Mouse (Mus musculus): ENCODE data around the gene Gprasp1.
A peak's percentile ranks its signal among the peaks of the same experiment; 100 is the strongest.
"Not testable (repeated sequence)": the region's sequence is repeated elsewhere in the genome, so short reads cannot be mapped to it uniquely, and the experiment has no call there.

Gprasp1 gene

GRCm38 (mm10) chrX:135742304-135743055 is at the start of gene Gprasp1, which contains the start of gene Armcx5:
TSS of gene Gprasp1 (plus strand) at chrX:135742733.
TSS of gene Armcx5 (plus strand) at chrX:135742733.
- peak; percentile 77 for DNase-seq (ENCODE audit: low read depth, low spot score)

GRCm38 (mm10) chrX:135693633-135694032 is 48.9 kb upstream of the Gprasp1 start, which contains the start of gene Tcp11x2:
TSS of gene Tcp11x2 (minus strand) at chrX:135693790.
- DNase-seq (ENCODE audit: low read depth, low spot score): no peak

GRCm38 (mm10) chrX:135703111-135703510 is 39.4 kb upstream of the Gprasp1 start:
- DNase-seq (ENCODE audit: low read depth, low spot score): no peak

DNA sequence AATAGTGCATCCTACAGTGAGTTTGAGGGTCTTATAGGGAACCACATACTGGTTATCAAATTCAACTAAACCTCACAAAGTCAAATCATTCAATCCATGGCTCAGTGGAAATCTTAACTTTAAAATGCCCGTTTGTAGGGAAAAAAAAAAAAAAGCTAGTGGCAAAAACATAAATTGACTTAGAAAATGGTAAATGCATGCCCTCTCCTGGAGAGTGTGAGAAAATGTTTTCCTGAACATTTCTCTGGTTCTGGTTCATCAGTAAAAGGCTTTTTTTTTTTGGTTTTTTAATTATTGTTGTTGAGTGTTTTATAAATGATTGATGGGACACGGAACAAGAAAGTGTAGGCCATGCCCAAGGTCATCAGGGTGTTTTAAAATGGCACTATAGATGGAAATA is 38.2 kb upstream of the Gprasp1 start:
- DNase-seq (ENCODE audit: low read depth, low spot score): no peak

- no peak for DNase-seq (ENCODE audit: low read depth, low spot score)
Measured at GRCm38 (mm10) chrX:135712845-135713244, 29.7 kb upstream of the Gprasp1 start.

- DNase-seq (ENCODE audit: low read depth, low spot score): no peak
Measured at GRCm38 (mm10) chrX:135725161-135725560, 17.4 kb upstream of the Gprasp1 start, which contains the start of gene Tmsb15a. TSS of gene Tmsb15a (minus strand) at chrX:135725261.

- DNase-seq (ENCODE audit: low read depth, low spot score): no peak
Measured at GRCm38 (mm10) chrX:135738730-135739520, 3.6 kb upstream of the Gprasp1 start.

DNA sequence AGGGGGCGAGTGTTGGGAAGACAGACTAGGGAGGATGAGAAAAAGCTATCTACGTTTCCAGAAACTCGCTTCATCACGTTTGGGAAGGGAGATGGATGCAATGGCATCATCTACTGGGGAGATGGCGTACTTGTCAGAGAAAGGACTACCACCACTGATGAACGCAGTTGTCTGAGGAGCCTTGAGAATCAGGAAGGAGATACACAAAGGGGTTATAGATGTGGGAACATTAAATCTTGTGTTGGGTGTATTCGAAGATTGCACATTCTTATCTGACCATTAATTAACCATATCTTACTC is 473 bp downstream of the Gprasp1 start:
- no peak for DNase-seq (ENCODE audit: low read depth, low spot score)

DNA sequence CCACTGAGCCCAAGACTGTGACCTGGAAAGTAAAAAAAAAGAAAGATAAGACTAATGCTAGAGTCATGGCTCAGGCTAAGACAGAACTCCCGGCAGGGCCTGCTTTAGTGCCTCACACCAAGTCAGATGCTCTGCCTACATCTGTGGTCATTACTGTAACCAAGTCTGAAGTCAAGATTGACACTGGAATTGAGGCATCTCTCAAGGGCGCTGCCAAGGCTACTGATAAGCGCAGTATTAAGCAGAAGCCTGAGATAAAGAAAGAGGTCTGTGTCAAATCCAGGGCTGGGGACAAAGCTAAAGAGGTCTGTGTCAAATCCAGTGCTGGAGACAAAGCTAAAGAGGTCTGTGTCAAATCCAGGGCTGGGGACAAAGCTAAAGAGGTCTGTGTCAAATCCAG is 2.8 kb downstream of the Gprasp1 start:
- not testable (repeated sequence) for DNase-seq (ENCODE audit: low read depth, low spot score)

GRCm38 (mm10) chrX:135752832-135753231 is 10.3 kb downstream of the Gprasp1 start:
- peak; percentile 54 for DNase-seq (ENCODE audit: low read depth, low spot score)

DNA sequence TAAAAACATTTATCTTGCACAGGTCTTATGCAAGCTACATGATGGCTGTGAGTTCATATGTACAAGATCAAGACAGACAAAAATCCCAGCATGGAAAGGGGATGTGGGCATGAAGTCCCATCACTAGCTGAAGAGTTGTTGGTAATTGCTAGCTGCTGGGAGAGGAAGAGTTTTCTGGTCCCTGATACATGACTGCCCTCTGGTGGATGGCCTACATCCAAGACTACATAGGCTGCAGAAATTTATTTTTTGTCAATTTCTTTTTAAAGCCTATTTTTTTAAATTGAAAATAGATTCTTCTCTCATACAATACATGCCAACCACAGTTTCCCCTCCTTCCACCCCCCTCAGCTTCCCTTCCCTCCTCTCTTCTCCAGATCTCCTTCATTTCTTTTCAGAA is 19.2 kb downstream of the Gprasp1 start:
- DNase-seq (ENCODE audit: low read depth, low spot score): no peak

GRCm38 (mm10) chrX:135768043-135768548 is 25.6 kb downstream of the Gprasp1 start:
- DNase-seq (ENCODE audit: low read depth, low spot score): no peak

DNA sequence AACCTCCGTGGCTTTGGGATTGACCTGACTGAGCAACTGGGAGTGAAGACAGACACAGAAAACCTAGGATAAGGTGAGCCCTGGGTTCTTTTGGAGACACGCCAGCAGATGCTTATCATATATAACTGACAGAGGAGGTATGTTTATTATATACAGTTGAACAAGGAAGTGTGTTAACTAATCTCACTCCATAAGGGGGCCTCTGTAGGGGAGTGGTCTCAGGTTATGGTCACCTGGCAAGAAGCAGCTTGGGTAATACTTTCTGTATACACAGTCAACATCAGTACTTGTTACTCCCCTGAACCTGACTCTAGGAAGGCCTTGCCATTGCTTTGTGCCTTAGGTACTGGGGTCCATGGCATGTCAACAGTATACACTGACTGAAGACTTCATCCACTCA is 26.0 kb downstream of the Gprasp1 start:
- no peak for DNase-seq (ENCODE audit: low read depth, low spot score)

DNA sequence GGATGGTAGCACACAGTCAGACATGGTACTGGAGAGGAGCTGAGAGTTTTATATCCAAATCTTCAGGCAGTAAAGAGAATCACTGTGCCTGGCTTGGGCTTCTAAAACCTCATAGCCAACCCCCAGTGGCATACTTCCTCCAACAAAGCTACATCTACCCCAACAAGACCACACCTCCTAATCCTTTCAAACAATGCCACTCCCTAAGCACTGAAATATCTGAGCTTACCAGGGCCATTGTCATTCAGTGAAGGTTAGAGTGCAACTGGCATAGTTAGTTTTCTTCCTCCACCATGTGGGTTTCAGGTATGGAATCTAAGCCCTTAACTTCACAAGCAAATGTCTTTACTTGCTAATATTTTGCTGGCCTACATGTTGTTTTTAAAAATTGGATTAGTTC is 49.0 kb downstream of the Gprasp1 start:
- DNase-seq (ENCODE audit: low read depth, low spot score): no peak

DNA sequence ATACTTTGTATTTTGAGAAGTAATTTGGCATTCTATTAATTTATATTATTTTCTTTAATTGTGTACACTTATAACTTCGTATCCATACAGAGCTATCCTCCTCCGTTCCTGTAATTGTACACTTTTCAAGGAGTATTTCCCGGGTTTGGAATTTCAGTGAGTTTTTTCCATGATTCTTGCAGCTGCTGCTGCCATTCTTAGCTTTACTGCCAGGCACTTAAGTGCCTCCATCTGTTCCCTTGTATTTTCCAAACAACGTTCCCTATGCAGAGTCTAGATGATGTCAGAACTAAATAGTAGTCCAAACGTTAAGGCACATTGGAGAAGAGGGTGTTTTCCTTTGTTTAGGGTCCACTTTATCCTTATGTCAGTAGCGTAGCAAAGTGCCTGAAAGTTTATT is 49.8 kb downstream of the Gprasp1 start:
- no peak for DNase-seq (ENCODE audit: low read depth, low spot score)

DNA sequence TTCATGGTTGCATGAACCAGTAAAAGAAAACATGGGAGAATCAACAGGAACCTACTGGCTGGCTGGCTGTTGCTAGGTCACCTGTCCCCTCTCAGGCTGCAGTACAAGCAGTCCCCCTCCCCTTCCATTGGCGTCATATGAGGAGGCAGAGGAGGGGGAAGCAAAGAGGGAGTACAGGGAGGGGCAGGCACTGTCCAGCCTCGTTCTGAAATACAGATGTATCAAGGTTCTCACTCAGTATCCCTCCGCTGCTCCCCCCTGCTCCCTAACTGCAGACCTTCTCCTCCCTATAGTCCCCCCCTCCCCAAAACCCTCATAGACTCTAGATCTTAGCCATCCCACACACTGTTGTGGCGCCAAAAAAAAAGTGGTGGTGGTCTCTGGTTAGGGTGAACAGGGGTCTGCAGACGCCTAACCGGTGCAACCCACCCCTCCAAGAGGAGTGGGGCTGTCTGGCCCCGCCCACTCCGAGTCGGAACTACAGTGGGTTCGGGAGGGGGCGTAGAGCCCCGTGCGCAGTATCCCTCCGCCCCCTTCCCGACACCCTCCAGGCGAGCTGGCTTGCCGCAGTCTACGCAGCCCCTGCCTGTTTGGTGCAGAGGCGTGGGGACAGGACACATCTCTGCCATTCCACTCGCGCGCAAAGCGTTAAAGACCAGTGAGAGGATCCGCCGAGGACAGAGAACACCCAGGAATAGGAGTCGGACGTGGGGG is 53.2 kb downstream of the Gprasp1 start:
- DNase-seq (ENCODE audit: low read depth, low spot score): peak; percentile 29

DNA sequence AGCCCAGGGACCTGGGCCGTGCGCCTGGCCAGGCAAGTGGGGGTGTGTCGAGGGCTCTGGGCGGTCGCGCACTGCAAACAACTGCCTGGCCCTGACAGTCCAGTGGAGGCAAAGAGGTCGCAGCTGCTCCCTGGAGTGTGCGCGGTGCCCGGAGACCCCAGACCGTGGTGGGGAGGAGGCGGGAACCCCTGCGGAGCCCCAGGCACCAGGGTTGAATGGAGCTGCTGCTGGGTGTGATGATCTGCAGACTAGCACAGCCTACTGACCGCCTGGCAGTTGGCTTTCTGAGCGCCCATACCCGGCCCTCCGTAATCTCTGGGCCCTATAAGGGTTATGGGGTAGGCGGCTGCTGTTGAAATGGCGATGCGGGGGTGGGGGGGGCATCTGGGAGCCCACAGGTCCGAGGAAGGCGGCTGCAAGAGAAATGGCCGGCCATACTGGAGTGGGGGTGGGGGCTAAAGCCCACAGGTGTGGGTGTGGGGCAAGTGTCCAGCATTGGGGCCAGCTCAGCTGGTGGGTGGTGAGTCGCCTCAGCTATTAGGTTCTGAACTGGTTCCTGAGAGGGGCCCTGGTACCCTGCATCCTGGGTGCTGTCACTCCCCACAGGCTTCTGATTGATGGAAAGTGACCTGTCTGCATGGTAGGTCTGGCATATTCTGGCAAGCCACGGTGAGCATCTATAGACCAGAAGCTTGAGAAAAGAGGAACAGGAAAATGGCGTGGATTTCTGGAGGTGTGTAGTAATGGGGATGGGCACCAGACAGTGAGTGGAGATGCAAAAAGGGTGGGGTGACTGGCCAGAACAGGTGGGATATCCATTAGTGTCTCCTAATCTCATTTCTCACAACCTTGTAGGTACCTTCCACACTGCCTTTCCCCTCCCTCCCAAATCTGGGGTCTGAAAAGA is 54.0 kb downstream of the Gprasp1 start:
- not testable (repeated sequence) for DNase-seq (ENCODE audit: low read depth, low spot score)

- DNase-seq (ENCODE audit: low read depth, low spot score): peak; percentile 24
Measured at GRCm38 (mm10) chrX:135797212-135797644, 54.7 kb downstream of the Gprasp1 start, which contains the start of gene Bhlhb9. TSS of gene Bhlhb9 (plus strand) at chrX:135797594.

GRCm38 (mm10) chrX:135804149-135804548 is 61.6 kb downstream of the Gprasp1 start:
- DNase-seq (ENCODE audit: low read depth, low spot score): no peak

DNA sequence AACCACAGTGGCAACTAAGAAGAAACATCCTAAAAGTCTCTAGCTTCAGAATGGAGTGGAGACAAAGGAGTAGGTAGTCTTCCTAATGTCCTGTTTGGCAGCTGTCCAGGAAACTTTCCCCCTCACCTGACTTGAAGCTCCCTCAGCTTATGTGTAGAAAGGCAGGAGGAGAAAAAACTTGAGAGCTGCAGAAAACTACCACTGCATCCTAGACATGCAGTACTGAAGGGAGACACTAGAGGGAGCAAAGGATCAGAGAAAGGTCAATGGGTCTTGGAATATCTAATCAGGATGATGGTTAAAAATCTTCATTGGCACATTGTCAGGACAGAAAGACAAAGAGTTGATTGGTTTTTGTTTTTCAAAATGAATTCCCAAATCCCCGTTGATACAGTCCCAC is 63.2 kb downstream of the Gprasp1 start:
- no peak for DNase-seq (ENCODE audit: low read depth, low spot score)

DNA sequence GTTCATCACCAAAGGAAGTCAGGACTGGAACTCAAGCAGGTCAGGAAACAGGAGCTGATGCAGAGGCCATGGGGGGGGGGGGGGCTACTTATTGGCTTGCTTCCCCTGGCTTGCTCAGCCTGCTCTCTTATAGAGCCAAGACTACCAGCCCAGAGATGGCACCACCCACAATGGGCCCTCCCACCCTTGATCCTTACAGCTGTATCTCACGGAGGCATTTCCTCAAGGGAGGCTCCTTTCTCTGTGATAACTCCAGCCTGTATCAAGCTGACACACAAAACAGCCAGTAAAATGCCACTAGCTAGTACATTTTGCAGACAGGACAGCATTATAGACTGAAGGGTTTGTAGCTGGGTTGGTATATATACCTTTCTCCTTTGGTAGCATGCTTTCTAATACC is 93.4 kb downstream of the Gprasp1 start:
- not testable (repeated sequence) for DNase-seq (ENCODE audit: low read depth, low spot score)
